10 mouse cellular contexts compared by ENCODE assay signal in genomic region chr9:89736932-89737705, GRCm38 (mm10). TPM values are rescaled to one million over a fixed set of nuclear protein-coding genes. Genes with fewer than 3 reads are reported as not detected.
DNase-seq lines count a peak whose midpoint lies in the region; ATAC-seq and TF ChIP-seq lines count a peak whose summit lies in the region.
"Had no signal": no experiment of that assay in that cellular context is flagged by ENCODE, and none has a peak within 500 bp of the region (broad histone marks: within the 10 kb centered on the region; RNA-seq: fewer than 3 reads in every experiment).

No protein-coding gene starts in this region.

- no peak for ATAC-seq in heart, embryonic 12.5 days (ENCODE audit: insufficient number of reproducible peaks, low FRiP score)
- no peak for ATAC-seq in heart, embryonic 11.5 days (replicated peaks; ENCODE audit: insufficient number of reproducible peaks, low FRiP score, low TSS enrichment)
- peak; percentile 66; the same call in 1 of the 2 replicates for ATAC-seq in forebrain, embryonic 15.5 days (replicated peaks)
- 0 out of 2 replicates have a peak, but pooled peaks have one; percentile 43 for ATAC-seq in kidney, postnatal 0 days (replicated peaks; ENCODE audit: low FRiP score, low read depth)
- peak; percentile 56; the same call in 1 of the 2 replicates for ATAC-seq in stomach, embryonic 15.5 days (ENCODE audit: insufficient read depth, low FRiP score, low read depth)

- H3K4me3 ChIP-seq in heart, embryonic 12.5 days: no peak overlapping the region
- H3K4me3 ChIP-seq in heart, embryonic 11.5 days (ENCODE audit: low read depth, low read length): no peak overlapping the region
- H3K4me3 ChIP-seq in forebrain, embryonic 15.5 days: peak overlapping the region; percentile 25
- no peak overlapping the region for H3K4me3 ChIP-seq in kidney, postnatal 0 days (replicated peaks; ENCODE audit: low read depth, low read length)
- no peak overlapping the region for H3K4me3 ChIP-seq in stomach, embryonic 15.5 days (replicated peaks)
- H3K4me3 ChIP-seq: heart, embryonic 15.5 days had no signal

- H3K4me1 ChIP-seq in heart, embryonic 12.5 days (replicated peaks): no peaks in the 10 kb centered on the region
- no peaks in the 10 kb centered on the region for H3K4me1 ChIP-seq in heart, embryonic 11.5 days (ENCODE audit: control insufficient read depth, insufficient read depth, low read length)
- H3K4me1 ChIP-seq in forebrain, embryonic 15.5 days: peaks cover 10% of the 10 kb centered on the region; the same call in 1 of the 2 replicates
- no peaks in the 10 kb centered on the region for H3K4me1 ChIP-seq in kidney, postnatal 0 days (replicated peaks; ENCODE audit: insufficient read depth, low read length)
- no peaks in the 10 kb centered on the region for H3K4me1 ChIP-seq in stomach, embryonic 15.5 days
- H3K4me1 ChIP-seq: heart, embryonic 15.5 days had no signal

- no peaks in the 10 kb centered on the region for H3K36me3 ChIP-seq in heart, embryonic 12.5 days
- H3K36me3 ChIP-seq in heart, embryonic 11.5 days (ENCODE audit: control insufficient read depth, insufficient read depth, low read length): no peaks in the 10 kb centered on the region
- no peaks in the 10 kb centered on the region for H3K36me3 ChIP-seq in forebrain, embryonic 15.5 days
- no peaks in the 10 kb centered on the region for H3K36me3 ChIP-seq in kidney, postnatal 0 days (ENCODE audit: insufficient read depth, low read length)
- H3K36me3 ChIP-seq in stomach, embryonic 15.5 days: no peaks in the 10 kb centered on the region
- H3K36me3 ChIP-seq: heart, embryonic 15.5 days had no signal

- H3K27ac ChIP-seq in heart, embryonic 12.5 days (ENCODE audit: poor library complexity, severe bottlenecking): no peak overlapping the region
- H3K27ac ChIP-seq in heart, embryonic 11.5 days (ENCODE audit: low read depth, low read length): no peak overlapping the region
- no peak overlapping the region for H3K27ac ChIP-seq in forebrain, embryonic 15.5 days (replicated peaks)
- no peak overlapping the region for H3K27ac ChIP-seq in kidney, postnatal 0 days
- H3K27ac ChIP-seq in stomach, embryonic 15.5 days: no peak overlapping the region
- H3K27ac ChIP-seq: heart, embryonic 15.5 days had no signal

- peak; percentile 78 for DNase-seq in adrenal gland, postnatal 10 days
- peak; percentile 66 for DNase-seq in kidney, postnatal 0 days (ENCODE audit: low spot score)
- DNase-seq in mesoderm, embryonic 11.5 days (ENCODE audit: low read depth, low spot score): peak; percentile 72
- no peak for DNase-seq in MN1 (ENCODE audit: low spot score)

- 0 out of 2 replicates have a peak overlapping the region, but pooled peaks have one; percentile 18 for H3K4me2 ChIP-seq in heart, embryonic 12.5 days
- no peak overlapping the region for H3K4me2 ChIP-seq in heart, embryonic 11.5 days
- peak overlapping the region; percentile 30 for H3K4me2 ChIP-seq in forebrain, embryonic 15.5 days (replicated peaks)
- H3K4me2 ChIP-seq in kidney, postnatal 0 days (ENCODE audit: low read length): no peak overlapping the region
- H3K4me2 ChIP-seq in stomach, embryonic 15.5 days: no peak overlapping the region
- H3K4me2 ChIP-seq: heart, embryonic 15.5 days had no signal

- WGBS in heart, embryonic 12.5 days: 7% methylated on average over 20 of the region's 20 CpGs
- WGBS in heart, embryonic 11.5 days (ENCODE audit: insufficient replicate concordance): 9% methylated on average over 20 of the region's 20 CpGs
- WGBS in forebrain, embryonic 15.5 days: 7% methylated on average over 20 of the region's 20 CpGs
- 7% methylated on average over 20 of the region's 20 CpGs for WGBS in kidney, postnatal 0 days
- whole genome bisulfite sequencing in stomach, embryonic 15.5 days: 6% methylated on average over 20 of the region's 20 CpGs

- no peaks in the 10 kb centered on the region for H3K9me3 ChIP-seq in heart, embryonic 12.5 days (replicated peaks)
- no peaks in the 10 kb centered on the region for H3K9me3 ChIP-seq in heart, embryonic 11.5 days (replicated peaks; ENCODE audit: control insufficient read depth, low read length)
- no peaks in the 10 kb centered on the region for H3K9me3 ChIP-seq in forebrain, embryonic 15.5 days
- H3K9me3 ChIP-seq in kidney, postnatal 0 days (replicated peaks; ENCODE audit: low read length): no peaks in the 10 kb centered on the region
- no peaks in the 10 kb centered on the region for H3K9me3 ChIP-seq in stomach, embryonic 15.5 days
- H3K9me3 ChIP-seq: heart, embryonic 15.5 days had no signal

- no peak overlapping the region for H3K9ac ChIP-seq in heart, embryonic 12.5 days
- no peak overlapping the region for H3K9ac ChIP-seq in heart, embryonic 11.5 days (ENCODE audit: low read depth, low read length)
- H3K9ac ChIP-seq in forebrain, embryonic 15.5 days (replicated peaks): no peak overlapping the region
- H3K9ac ChIP-seq in kidney, postnatal 0 days (ENCODE audit: low read depth, low read length): no peak overlapping the region
- H3K9ac ChIP-seq in stomach, embryonic 15.5 days: no peak overlapping the region
- H3K9ac ChIP-seq: heart, embryonic 15.5 days had no signal

- peaks cover 21% of the 10 kb centered on the region for H3K27me3 ChIP-seq in heart, embryonic 12.5 days (replicated peaks)
- peaks cover 13% of the 10 kb centered on the region for H3K27me3 ChIP-seq in heart, embryonic 11.5 days (ENCODE audit: control insufficient read depth, insufficient read depth, low read length)
- H3K27me3 ChIP-seq in forebrain, embryonic 15.5 days: peaks cover 10% of the 10 kb centered on the region; the same call in 1 of the 2 replicates
- H3K27me3 ChIP-seq in kidney, postnatal 0 days (ENCODE audit: insufficient read depth, low read length): no peaks in the 10 kb centered on the region
- H3K27me3 ChIP-seq in stomach, embryonic 15.5 days (replicated peaks): peaks cover 11% of the 10 kb centered on the region
- H3K27me3 ChIP-seq: CH12.LX had no signal

- TF ChIP-seq CTCF in kidney, postnatal 0 days (IDR thresholded peaks at IDR 0.05; ENCODE audit: low read depth): peak; percentile 43

RNA-seq across cellular contexts. Expression of gene Ankrd34c, which starts 1.2 kb away (rescaled TPM):
- polyA plus RNA-seq in heart, embryonic 12.5 days (2016; fragmentation: Nextera tagmentation; extraction: Ambion mirVana): 0.04 TPM in 1 of 2 replicates, not detected in the other
- not detected in 2 replicates for polyA plus RNA-seq in heart, embryonic 11.5 days (2014; fragmentation: Nextera tagmentation; extraction: Ambion mirVana)
- not detected for total RNA-seq in adrenal gland, postnatal 10 days (2021)
- 0.04 and 0.13 TPM in 2 replicates for polyA plus RNA-seq in forebrain, embryonic 15.5 days (2015; fragmentation: Nextera tagmentation; extraction: Ambion mirVana)
- polyA plus RNA-seq in kidney, postnatal 0 days (2015; fragmentation: Nextera tagmentation; extraction: Ambion mirVana): not detected in 2 replicates
- polyA plus RNA-seq in stomach, embryonic 15.5 days (2015; fragmentation: Nextera tagmentation; extraction: Ambion mirVana): not detected in 2 replicates
- total RNA-seq: CH12.LX had no signal
- polyA plus RNA-seq: heart, embryonic 15.5 days had no signal

RNA-seq across cellular contexts. Expression of gene Tmed3, which starts 32.3 kb away (rescaled TPM):
- polyA plus RNA-seq in heart, embryonic 12.5 days (2016; fragmentation: Nextera tagmentation; extraction: Ambion mirVana): 63.3 and 66.2 TPM in 2 replicates
- 74.3 and 80.7 TPM in 2 replicates for polyA plus RNA-seq in heart, embryonic 11.5 days (2014; fragmentation: Nextera tagmentation; extraction: Ambion mirVana)
- 10 to 100 TPM; 70.7 to 75.4 TPM for total RNA-seq in adrenal gland, postnatal 10 days (2021)
- 45.5 and 49.6 TPM in 2 replicates for polyA plus RNA-seq in forebrain, embryonic 15.5 days (2015; fragmentation: Nextera tagmentation; extraction: Ambion mirVana)
- 96.9 and 104 TPM in 2 replicates for polyA plus RNA-seq in kidney, postnatal 0 days (2015; fragmentation: Nextera tagmentation; extraction: Ambion mirVana)
- polyA plus RNA-seq in stomach, embryonic 15.5 days (2015; fragmentation: Nextera tagmentation; extraction: Ambion mirVana): 155 and 173 TPM in 2 replicates

Comparison
In these comparisons a context has a peak if more than half of its experiments do, and no peak if none do; other contexts are left out.
1. H3K4me2 ChIP-seq: peak in heart, embryonic 12.5 days (single experiment) and forebrain, embryonic 15.5 days (single experiment); none in heart, embryonic 11.5 days (single experiment), kidney, postnatal 0 days (single experiment) and stomach, embryonic 15.5 days (single experiment).
2. ATAC-seq: peak in forebrain, embryonic 15.5 days (single experiment), kidney, postnatal 0 days (single experiment) and stomach, embryonic 15.5 days (single experiment); none in heart, embryonic 12.5 days (single experiment) and heart, embryonic 11.5 days (single experiment).